Mouse (Mus musculus): ENCODE results near the gene Slc25a45.

DNA sequence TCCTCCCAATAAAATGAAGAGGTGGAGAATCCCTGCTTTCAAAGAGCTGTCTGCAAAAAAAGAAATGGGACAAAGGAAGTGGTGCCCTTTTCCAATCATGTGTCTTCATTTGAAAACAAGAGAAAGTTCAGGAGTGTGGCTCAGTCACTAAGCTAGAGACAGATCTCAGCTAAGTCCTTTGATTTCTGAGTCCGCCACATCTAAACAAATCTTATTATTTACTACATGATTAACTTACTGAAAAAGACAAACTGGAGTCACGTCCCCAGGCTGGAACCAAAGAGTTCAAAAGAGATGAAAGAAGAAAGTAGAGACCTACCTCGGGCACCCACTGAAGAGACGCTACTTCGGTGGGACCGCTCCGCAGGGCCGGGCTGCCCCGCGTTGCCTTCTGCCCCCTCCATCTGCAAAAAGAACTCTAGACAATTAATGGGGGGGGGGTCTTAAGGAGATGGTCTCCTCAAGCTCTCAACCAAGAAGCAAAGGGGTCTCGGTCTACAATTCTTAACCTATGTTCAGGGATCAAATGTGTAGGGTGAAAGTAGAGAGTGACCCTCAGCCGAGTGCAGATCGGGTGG lies 3.1 kb upstream of the Slc25a45 start:
- TF ChIP-seq CTCF (IDR thresholded peaks at IDR 0.05; ENCODE audit: control insufficient read depth, insufficient read depth, low read length) (no peak), POLR2A (IDR thresholded peaks at IDR 0.05; ENCODE audit: borderline replicate concordance, control insufficient read depth, low read depth, low read length) (no peak)
